Mouse (Mus musculus) yolk sac, embryonic 10.5 days (tissue): ENCODE measurements at regions not wholly inside any gene's neighbourhood (a gene's known extent, or its start where the extent isn't known, plus 50 kb on each side); places are given as distances from the start of the nearest gene placed in this dataset.

Experiments used
- DNase-seq: peaks from one replicate; pipeline ENCODE4 v3.0.0-alpha.2; 2017; ENCODE audit warnings: low spot score

DNA sequence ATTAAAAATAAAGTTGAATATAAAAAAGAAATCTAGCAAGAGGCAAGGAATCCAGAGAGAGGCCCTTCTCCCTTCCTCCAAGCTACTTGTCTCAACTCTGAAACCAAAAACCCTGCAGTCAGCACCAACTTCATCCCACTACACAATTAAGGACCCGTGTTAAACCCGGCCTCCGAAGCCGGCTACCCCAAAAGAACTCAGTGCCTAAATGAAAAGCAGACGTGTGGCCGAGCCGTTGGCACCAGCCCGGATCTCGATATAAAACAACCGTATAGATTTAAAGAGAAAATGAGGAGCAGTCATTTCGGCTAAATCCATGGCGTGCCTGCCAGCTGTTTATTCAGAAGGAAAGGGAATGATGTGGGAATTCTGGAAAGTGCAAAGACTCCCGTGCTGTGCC, 384.7 kb upstream of the Dynlrb2 start:
- no peak for DNase-seq

DNA sequence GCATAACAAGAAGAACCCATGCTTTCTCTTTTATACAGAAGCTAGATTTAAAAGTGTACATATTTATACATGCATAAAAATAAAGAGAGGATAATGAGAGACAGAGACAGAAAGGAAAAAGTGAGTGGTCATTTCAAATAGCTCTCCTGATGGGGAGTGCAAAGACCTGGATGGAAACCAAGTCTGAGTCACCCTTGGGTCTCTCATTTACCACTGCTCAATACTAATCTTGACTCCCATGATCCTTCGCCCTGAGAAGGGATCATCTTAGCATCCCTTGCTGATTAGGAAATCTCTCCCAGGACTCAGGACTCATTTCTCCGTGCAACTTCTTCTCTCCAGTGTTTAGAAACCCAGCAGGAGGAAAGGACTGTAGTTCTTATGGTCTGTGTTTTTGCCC, 386.9 kb upstream of the Dynlrb2 start:
- no peak for DNase-seq

DNA sequence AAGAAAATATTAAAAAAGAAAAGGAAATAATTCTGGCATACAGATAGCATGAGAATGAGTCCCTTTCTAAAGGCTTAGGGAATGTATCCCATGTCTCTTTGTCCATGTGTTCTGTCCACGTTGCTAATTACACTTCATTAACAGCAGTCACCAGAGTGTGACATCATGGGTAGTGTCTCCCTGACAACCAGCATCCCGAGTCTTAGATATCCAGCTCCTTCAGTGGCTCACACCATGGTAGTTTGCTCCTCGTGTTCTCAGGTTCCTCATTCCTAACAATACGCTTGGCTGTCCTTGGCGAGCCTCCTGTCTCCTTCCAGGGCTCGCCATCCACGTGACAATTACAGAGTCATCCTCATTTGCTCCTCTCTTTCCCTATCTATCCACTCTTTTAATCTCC, 388.1 kb upstream of the Dynlrb2 start:
- no peak for DNase-seq

DNA sequence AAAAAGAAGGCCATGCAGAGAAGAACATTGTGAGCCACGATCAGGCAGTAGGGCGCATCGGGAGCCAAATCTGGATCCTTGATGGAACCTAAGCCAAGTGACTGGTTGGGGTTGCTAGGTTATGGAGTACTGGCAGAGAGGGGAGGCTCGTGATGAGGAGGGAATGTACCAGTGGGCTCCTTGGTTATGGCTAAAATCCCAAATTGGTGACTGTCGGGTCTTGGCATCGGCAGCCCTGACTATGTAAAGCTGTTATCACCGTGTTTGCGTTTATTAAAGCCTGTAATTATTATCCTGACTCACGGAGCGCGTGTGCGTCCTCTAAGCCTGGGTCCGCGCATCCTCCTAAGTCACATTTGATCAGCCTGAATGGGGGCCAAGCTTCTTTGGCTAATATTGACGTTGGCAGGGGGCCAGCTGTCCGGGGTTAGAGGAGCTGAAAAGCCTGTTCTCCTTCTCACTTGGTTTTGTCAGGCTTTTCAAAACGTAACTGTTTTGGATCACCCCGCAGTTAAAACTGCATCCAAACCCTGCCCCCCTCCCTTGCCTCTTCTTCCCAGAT, 388.9 kb upstream of the Dynlrb2 start:
- no peak for DNase-seq

DNA sequence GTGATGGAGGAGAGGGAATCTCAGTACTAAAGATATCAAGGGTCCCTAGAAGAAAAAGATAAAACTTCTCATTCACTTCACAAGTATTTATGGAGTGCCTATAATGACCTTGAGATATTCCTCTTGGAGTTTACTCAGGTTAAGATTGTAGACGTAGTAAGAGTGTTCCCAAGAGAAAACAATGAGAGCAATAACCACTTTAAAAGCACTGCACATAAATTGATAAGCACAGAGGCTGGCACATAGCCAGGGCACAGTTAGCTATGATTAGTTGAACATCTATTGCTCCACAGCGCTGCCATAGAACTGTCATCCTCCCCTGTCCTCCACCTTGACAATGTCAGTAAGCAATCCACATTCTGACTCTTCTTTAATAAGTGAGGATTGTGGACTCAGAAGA, 389.8 kb upstream of the Dynlrb2 start:
- DNase-seq = no peak

DNA sequence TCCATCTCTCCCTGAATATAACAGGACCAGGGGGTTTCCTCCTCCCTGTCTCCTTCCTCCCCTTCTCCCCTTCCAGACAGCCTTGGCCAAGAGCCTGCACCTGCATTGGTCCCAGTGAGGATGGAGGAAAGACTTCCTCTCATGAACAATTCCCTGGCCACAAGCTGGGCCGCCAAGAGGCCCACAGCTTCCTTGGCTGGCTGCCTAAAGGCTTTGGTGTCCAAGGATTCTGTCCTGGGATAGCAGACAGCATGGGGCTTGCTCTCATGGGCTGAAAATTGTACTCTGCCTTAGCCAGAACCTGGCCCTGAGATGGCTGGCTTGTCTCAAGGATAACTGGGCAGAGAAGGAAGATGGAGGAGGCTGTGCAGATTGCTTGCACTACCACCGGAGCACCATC, 390.3 kb upstream of the Dynlrb2 start:
- no peak for DNase-seq

DNA sequence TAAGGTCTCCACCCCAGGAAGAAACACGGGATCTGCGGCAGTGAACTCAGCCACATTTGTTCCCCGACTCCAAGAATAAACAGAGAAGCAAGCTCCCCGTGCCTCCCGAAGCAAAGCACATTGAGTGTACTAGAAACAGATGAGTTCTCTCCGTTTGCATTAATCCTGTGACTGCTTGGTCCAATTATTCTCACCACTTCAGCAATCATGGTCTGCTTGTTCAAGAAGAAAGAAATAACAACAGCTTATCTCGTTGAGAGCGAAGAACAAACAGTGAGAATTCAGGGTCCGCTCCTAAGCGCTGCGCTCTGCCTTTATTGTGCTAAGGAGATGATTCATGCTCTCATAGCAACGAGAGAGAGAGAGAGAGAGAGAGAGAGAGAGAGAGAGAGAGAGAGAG, 393.6 kb upstream of the Dynlrb2 start:
- DNase-seq = peak; percentile 16

DNA sequence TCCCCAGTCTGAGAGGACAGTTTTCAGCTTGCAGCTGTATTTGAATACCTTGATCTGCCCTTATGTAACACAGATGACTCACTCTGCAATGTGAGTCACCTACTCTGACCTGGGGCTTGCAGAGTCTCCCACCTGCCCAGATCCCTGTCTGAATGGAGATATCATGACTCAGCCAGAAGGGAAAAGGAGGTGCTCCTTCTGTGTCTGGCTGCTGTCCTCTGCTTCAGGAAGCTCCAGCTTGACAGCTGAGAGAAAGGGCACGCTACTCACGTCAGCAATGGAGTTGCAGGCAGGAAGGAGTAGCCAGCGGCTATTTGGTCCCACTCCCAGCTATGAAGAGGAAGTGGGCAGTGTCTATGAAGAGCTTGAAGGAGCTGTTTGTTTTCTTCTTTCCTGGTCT, 389.1 kb upstream of the Maf start:
- DNase-seq = peak; percentile 33

DNA sequence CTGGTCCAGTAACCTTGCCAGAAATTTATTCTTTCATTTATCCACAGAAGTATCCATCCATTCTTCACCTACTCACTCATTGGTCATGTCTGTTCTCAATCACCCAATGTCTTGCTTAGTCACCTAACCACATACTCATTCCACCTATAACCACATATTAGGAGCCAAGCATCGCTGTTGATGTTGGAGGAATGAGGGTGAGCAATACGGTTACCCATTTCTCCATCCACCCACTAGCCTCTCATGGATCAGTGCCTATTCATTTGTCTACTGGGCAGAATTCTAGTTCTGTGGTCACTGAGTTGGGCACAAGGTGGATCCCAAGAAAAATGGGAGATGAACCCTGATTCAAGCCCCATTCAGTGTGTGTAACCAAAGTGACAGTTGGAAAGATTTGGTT, 375.6 kb upstream of the Maf start:
- no peak for DNase-seq

DNA sequence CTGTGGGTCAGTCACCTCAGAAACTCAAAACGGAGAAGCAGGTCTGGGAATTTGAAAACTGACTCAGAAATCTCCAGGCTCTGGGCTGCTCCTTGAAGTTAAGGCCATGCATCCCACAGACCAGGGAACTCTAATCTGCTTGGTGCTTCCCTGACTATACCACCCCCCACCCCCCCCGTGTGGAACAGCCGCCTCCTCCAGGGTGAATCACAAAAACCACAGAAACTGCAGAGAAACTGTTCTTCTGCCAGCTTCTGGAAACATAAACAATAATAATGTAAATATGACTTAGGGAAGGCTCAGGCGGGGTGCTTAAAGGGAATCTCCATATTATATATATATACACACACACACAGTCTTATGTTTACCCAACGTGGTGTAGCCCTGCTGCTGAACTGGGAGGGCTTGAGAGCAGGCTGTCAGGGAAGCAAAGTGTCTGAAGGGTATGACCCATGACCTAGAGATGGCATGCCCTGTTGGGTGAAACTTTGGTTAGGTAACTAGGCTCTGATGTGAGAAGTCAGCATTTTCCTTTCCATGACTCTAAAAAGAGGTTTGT, 371.3 kb upstream of the Maf start:
- peak; percentile 72 for DNase-seq

DNA sequence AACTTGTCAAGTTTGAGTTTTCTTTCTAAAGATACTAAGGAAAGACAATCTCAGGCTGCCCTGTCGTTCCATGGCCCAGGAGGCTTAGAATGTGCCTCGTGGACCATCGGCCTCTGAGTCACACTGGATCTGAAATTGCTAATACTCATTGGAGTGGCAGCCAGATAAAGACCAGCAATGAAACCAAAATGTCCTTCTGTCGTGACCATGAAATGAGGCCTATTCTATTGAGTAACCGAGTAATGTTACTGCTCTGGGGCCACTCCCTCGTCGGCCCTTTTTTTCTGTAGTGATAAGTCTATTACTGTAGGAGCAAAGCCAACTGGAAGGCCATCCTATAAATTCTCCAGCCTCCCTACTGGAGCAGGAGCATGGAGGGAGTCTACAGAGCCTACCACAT, 363.9 kb upstream of the Maf start:
- no peak for DNase-seq

DNA sequence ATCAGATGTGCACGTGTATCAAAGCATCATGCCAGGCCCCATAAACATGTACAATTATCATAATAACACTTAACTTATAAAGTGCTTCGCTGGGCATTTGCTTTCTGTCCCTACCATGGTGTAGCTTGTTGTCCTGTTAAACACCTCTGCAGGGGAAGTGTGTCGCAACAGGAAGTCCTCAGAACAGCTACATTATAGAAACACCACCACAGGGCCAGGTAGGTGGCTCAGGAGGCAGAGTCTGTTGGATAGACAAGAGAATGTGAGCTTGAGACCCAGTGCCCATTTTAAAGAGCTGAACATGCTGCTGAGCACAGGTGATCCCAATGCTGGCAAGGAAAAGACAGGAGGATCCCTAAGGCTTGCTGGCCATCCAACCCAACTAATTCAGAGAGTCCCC, 361.9 kb upstream of the Maf start:
- DNase-seq = no peak

DNA sequence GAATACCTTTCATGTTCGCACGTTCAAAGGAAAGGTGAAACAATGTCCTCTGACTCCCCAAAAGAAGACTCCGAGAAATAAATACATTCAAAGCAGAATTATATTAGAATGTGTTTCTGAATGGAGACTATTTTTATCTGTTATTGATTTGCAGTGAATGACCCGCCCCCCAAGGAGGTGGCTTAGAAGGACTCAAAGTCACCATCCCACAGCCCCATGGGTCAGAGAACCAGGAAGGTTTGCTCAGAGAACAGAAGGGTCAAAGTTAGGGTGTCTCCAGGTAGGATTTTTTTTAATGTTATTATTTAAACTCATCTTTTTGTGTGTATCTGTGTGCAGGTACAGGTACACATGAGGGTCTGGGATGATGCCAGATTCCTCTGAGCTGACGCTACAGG, 360.4 kb upstream of the Maf start:
- DNase-seq = no peak

DNA sequence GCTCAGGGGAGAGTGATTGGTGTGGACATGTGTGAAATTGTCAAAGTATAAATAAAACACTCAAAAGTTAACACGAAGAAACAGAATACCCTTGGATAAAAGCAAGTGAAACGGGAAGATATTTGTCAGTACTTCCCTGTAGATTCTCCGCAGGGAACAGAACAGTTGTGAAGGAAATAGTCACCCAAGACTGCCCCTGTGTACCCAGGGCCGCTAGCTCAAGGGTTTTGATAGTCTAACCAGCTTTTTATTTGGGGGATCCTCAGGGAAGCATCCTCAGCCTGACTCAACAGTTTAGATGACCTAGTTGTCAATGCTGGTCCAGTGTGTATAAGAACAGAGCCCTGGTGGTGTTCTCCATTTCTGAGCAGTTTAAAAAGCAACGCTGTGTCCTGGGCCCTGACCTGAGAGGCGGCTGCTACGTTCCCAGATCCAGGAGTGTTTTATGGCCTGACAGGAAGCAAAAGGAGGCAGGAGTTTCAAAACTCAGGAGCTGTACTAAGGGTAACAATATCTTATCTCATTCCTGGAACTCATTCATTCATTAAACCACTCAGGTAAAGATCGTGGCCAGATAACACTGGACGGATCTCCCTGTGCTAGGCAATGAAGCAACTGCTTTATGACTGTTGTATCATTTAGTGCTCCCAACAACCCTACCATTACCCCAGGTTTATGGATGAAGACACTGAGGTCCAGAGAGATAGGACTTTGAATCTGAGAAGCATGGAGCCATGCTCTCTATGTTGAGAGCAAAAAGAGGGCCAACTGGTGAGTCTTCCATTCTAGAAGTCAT, 359.8 kb upstream of the Maf start:
- DNase-seq = peak; percentile 64

DNA sequence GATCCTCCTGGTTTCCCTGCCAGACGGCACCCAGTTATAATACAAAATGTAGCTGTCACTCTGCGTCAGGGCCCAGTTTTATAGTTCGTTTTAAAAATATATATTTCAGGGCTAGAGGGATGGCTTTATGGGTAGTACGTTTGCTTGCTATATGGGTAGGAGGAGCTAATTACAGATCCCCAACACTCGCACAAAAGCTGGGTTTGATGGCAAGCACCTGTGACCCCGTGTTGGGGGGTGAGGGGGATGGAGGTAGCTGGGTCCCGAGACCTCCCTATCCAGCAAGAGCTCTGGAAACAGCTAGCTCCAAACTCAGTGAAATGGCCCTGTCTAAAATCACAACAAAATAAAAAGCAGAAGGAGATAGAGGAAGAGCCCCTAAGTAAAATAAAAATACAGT, 358.3 kb upstream of the Maf start:
- no peak for DNase-seq

DNA sequence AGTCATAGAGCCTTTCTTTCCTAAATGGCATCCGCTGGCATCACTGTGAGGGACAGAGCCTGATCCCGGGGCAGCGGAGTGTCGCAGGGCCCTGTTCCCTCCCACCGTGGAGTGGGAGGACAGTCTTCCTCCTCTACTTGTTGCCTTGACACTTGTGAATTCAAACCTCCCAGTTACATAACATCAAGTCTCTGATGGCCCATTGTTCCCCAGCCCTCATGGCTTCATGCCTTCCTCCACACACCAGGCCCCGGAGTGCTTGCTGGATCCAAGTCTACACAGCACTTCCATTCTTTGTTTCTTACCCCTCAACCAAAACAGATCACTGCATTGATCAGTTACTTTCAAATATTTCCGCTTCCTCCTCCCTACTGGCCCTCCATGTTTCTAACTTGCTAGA, 357.7 kb upstream of the Maf start:
- no peak for DNase-seq

DNA sequence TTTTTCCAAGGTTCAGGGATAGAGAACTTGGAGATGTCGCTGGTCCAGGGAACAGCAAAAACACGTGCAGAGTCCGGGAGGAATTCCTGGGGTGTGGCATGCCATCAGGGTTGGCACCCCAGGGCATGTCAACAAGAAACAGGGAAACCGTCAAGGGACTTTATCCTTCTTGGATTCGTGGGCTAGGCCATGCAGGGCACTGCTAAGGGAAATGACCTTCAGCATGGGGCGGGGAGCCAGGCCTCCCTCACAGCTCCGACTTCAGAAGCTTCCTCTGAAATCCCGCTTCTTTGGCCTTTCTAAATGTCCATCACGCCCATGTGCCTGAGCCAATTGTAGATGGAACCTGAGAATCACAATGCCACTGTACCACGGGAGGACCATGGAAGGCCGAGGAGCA, 357.0 kb upstream of the Maf start:
- DNase-seq = no peak

DNA sequence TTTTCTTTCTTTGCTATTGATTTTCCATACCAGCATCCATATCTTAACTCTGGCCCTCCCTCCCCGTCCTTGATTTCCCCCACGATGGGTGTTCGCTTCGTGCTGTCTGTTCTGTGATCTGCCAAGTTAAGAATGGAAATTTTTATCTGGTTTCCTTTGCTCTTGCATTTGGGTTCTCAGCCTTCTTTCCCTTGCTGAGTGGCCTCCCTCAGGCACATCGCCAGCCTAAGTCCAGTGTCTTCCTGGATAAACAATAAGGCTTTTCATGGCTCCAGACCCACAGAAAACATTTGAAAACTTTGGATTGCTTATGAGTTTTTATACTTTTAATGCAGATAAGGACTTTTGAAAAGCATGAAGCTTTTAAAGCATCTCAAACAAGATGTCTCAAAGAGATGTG, 355.9 kb upstream of the Maf start:
- DNase-seq = no peak

DNA sequence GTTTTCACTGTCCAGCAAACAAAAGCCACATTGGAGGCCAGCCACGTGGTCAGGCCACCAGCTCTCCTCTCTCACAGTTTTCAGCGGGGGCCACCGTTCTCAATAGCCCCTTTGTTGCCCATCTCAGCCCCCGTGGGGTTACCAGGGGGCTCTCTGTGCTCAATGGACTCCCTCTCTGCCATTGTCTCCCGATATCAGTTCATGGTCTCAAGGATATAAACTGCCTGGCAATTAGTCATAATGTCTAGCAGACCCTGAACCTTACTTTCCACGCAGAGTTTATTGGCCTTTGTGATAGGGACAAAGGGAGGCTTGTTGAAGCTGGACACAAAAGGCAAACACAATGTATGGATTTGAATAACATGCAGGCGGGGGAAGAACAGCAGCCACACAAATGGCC, 345.9 kb upstream of the Maf start:
- DNase-seq = no peak

DNA sequence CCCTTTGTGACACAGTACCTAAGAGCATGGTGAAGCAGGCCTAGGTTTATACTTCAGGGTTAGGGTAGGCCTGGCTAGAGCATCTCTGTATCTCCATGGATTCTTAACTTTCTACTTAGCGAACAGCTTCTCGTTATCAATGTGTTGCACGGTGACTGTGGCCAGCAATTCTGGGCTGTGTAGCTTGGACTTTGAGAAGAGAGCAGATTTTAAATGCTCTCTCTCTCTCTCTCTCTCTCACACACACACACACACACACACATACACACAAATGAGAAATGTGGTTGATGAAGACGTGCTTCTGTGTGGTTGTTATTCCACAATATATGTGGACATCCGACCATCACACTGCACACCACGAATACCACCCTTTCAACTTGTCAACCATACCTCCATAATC, 345.4 kb upstream of the Maf start:
- DNase-seq = no peak

DNA sequence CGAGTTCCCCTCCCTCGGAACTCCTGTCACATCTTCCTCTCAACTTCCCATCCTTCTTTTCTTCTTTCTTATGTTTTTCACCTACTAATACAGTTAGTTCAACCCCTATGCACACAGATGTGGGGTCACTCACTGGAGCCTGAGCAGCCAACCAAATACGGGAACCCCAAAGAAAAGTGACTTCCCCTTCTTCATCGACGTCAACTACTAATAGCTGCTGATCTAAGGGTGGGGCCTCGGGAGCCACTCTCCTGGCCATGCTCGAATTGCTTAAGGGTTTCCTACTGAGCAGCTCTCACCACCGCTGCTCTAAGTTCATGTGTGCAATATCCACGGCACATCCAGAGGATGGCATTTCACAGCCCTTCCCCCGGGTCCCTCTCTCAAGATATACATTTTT, 340.9 kb upstream of the Maf start:
- DNase-seq = no peak

DNA sequence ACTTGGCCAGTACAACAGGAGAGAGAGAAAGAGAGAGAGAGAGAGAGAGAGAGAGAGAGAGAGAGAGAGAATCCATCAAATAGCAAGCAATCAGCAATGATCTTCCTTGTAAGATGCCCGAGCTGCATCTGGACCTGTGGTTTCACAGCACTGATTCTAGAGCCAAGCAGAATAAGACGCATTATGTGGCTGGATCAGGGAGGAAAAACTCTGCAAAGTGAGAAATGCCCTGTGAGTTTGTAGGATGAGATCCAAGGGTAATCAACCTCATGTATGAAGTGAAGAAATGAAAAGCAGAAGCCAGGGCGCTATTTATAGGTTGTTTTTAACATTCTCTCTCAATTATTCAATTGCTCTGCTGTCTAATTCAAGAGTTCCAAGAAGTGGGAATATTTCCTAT, 339.3 kb upstream of the Maf start:
- no peak for DNase-seq

DNA sequence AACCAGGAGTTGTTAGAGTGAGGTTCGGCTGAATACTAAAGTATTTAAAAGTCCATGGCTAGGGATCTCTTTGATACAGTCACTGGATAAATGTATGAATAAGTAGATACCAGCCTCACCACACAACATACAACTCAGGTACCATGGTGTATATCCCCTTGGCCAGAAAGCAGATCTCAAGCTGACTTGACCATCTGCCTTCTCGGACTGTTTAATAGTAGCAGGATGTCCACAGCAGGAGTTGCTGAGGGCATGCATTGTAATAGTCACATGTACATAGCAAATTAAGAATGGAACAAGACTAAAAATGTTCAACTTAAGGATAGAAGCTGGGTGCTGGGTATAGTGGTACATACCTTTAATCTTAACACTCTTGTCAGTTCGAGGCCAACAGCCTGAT, 337.9 kb upstream of the Maf start:
- no peak for DNase-seq

DNA sequence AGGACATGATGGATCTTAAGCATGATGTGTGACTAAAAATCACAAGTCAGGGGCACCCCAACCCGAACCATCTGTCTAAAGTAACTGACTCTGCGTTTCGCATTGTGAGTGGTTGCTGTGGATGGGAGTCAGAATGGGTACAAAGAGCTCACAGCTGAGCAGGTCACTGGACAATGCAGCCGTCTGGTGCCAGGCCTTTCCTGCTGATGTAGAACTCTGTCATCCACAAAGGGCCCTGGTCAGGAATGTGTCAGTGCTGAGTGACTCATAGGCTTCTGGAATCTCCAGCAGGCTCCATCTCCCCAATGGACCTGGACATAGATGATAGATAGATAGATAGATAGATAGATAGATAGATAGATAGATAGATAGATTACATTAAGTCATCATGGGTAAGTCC, 335.8 kb upstream of the Maf start:
- DNase-seq = no peak
